Mouse (Mus musculus): ENCODE results near the gene Col15a1.

Col15a1 gene

DNA sequence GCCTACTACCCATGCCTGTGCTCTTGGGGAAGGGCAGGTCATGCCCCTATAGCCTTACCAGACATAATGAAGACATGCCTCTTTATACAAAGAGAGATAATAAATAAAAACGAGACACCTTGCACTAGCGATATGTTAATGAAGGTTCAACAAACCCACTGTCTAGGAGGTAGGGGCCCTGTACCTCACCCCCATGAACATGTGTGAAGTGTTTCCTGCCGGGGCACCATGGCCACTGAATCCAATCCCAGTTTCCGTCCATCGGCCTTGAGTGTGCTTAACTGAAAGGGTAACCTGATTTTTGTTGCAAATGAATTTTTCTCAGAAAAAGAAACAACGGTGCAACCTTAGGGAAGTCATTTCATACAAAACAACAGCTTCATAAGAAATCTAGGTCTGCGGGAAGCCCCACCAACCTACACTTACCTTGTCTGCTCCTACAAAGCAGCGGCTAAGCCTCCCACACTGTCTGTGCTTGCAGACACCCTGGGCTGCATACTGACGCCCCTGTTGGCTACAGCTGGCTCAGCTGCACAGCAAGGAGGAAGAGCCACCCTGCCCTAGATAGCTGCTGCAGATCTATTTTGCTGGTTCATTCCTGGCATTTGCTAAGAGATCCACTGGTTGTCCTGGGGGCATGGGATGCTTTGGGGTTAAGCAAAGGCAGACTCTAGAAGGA, 64.6 kb downstream of the Col15a1 start:
- no peak for DNase-seq (ENCODE audit: low spot score in 2 of 2)

DNA sequence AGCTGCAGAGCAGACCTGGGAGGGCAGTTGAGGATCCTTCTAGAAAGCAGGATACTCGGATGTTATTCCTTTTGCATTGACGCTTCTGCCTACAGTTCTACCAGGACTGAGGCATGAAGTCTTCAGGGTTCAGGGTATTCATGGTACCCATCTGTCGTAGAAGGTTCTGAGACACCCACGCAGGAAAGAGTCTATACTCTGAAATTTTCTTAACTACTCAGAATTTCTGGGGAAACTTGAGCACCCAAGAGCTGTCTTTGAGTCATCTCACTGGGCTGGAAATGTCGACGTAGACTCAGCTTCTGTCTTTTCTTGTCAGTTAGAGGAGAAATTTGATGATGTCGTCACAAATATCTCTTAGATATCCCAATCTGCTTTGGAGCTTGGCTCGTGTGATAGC, 65.8 kb downstream of the Col15a1 start:
- DNase-seq (ENCODE audit: low spot score in 2 of 2), result no peak

DNA sequence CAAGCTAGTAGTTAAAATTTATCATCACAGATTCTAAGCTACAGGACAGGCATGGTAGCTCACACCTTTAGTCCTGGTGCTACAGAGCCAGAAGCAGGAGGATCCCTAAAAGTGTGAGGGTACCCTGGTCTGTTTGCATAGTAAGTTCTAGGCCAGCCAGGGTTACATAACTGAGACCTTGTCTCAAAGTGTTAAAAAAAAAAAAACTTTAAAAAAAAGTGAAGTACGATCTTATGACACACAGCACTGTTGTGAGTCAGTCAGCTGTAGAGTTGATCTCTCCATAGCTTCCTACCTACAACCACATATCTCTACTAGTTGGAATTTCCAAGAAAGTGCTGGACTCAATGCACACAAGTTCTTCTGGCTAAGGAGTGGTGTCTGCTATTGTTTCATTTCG, 67.0 kb downstream of the Col15a1 start:
- DNase-seq (ENCODE audit: low spot score in 2 of 2), result no peak

DNA sequence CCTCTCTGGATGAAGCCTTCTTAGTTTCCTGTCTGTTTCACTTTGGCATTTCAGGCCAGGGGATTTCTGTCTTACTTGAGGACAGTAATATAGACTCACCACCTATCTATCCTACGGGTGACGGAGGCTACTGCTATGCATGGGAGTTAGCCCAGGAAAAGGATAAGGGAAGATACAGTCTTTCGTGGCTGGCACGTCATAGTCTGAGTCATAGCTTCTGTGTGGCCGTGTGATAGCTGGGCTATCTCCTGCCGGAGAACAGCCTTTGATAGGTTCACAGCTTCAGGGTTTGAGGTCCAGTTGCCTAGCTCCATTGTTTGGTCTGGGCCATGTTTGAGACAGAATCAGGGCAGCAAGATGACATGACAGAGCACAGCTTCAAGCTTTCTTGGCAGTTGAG, 70.4 kb downstream of the Col15a1 start:
- no peak for DNase-seq (ENCODE audit: low spot score in 2 of 2)

DNA sequence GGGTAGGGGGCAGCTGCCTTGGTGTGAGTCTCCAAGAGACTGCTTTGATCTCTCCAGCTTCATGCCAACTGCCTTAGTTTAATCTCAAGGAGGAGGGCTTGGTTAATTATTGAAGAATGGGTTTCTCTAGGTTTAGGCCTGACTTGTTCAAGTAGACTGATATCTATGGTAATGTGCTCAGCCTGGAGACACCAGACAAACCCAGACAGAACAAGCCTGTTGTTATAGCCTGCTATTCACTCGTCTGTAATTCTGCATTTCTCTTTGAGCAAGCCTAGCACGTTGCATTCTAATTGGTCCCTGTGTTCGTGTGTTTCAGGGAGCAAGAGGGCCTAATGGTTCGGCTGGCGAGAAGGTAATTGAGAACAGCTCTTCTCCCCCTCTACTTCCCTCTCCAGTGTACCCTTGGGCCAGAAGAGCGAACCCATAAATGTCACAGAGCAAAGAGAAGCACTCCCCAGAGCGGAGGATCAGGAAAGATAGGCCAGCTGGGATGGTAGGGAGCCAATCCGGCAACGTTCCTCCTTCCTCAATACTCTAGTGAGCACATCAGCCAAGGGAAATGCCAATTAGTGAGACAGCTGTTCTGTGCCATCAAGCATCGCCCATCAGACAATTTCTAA, 71.2 kb downstream of the Col15a1 start:
- no peak for DNase-seq (ENCODE audit: low spot score in 2 of 2)

DNA sequence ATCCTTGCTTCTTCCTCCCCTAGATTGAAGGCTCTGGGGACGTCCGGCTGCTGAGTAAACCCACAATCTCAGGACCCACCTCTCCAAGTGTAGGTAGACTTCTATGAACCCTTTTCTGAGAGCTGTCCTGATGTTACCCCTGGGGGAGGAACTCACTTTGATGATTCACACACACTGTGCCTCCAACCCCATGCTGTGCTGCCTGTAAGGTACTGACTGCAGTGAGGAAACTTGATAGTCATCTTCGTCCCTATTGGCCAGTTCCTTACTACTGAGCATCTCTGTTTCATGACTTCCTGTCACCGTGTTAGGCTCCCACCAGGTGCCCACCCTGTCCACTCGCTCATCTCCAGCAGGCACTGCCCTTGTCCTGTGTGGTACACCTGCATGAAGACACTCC, 72.2 kb downstream of the Col15a1 start:
- DNase-seq (ENCODE audit: low spot score in 2 of 2), result no peak

DNA sequence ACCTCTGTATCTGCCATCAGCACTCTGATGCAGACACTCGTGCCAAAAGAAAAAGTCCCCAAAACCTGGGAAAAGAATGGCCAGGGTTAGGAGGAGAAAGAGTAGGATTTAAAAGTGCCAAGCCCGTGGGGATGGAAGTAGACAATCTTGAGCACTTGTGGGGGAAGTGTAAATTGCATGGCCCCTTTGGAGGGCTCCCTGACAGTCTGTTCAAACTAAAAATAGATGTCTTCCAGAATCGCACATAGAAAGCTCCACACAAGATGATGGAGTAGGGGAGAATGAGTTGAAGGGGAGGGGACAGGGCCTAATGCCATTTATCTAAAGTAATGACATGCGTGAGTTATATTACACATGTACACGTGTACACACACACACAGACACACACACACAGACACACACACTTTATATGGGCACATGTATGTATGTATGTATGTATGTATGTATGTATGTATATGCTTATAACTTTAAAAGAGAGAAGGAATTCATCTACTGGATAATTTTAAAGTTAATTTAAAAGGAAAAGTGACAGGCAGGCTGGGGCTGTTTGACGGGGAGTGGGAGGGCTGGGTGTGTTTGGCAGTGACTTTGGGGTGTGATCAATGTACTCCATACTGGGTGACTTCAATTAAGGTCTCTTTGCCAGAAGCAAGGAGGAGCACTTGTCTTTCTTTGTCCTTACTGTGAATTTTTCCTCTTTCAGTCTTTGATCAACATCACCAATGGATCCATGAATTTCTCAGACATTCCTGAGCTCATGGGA, 74.1 kb downstream of the Col15a1 start:
- no peak for DNase-seq (ENCODE audit: low spot score in 2 of 2)

DNA sequence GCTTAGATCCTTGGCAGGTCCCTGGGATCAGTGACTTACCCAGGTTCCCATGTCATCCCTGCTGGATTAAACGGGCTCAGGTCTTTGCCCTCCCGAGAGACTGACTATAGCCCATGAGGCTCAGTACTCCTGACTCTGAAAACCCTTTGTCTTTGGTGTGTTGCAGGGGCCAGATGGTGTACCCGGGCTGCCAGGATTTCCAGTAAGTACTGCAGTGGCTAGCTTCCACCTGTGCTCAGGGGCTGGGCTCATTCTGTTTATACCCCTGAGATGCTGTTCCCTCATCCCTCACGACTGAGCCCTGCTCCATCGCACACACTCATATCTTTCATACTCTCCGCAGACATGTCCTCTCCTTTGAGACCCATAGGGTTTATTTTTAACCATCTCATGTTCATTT, 76.3 kb downstream of the Col15a1 start:
- DNase-seq (ENCODE audit: low spot score in 2 of 2), result no peak

DNA sequence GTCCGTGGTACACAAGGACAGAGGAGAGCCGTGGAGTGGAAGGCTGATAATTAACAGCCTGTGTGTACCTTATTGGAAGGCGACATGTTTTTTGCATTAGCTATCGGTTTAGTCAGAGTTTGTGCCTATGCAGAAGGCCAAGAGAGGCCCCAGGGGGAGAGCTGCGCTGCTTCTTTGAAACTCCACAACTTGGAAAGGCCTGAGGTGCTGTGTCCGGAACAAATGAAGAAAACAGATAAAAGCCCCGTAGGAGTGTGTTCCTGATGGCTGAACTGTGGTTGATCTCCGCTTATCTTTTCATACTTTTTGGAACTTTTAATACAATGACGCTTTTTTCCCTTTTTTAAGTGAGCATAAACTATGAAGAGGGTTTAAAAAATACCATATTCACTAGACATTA, 76.9 kb downstream of the Col15a1 start:
- DNase-seq (ENCODE audit: low spot score in 2 of 2), result no peak

DNA sequence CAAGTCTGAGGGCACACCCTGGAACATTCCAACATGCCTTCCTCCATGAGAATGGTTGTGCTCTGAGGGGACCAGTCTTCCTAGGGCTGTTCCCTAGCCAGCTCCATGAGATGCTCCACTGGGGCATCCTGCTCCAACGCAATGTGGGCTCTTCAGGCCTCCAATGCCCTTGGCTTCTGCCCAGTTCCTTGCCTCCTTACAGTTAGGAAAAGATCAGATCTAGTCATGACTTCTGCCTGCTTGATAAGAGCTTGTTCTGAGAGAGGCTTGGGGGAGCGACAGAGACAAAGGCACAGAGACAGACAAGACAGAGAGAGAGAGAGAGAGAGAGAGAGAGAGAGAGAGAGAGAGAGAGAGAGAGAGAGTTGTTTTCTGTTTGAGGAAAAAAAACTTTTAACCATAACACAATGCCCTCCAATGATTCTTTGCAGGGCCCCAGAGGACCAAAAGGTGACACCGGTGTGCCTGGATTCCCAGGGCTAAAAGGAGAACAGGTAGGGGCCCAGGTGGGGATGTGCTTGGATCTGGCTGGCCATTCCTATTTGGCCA, 78.7 kb downstream of the Col15a1 start:
- DNase-seq (ENCODE audit: low spot score in 2 of 2), result no peak

DNA sequence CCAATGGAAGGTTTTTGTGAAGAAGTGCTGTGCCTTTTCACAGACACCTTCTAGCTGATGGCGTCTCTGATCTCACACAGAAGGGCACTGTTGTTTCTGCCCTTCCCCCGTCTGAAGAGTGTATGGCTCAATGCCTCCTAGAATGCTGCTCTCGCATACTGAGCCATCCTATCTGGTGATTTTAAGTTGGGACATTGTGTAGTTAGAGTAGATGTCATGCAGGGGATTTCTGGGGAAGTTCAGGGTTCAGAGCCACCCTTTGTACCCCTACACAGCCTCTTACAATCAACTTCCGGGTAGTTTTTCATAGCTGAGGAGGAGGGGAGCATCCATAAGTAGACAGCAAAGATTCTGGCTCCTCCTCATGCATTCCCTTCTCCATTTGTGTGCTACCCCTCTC, 79.5 kb downstream of the Col15a1 start:
- no peak for DNase-seq (ENCODE audit: low spot score in 2 of 2)

DNA sequence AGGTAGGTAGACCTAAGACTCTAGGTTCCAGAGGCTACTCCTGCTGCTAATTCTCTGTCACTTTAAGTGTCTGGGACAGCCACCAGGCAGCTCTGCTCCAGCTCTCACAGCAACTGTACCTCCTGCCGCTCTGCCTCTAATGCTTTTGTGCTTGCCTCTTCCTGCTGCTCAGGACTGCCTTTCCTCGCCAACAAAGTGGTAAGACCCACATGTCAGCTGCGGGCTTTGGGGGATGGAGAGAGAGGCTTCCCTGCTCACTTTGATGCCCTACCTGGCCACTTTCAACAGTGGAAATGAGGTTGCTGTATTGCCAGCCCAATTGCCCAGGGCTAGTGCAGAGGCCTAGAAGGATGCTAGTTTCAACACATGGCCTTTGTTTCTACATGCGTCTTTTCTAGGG, 80.3 kb downstream of the Col15a1 start:
- no peak for DNase-seq (ENCODE audit: low spot score in 2 of 2)

DNA sequence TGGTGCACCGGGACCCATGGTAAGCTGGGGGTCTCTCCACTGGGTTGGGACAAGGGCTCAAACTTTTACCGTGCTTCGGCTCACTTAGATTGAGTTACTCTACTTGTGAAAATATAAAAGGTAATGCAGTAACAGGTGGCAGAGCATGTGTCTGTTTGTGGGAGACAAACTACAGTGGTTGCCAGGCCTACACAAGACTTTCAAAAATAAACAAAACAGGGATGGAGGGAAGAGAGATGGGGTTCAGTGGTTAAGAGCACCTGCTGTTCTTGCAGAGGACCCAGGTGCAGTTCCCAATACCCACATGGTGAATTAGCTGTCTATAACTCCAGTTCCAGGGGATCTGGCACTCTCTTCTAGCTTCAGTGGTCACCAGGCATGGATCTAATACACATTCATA, 81.6 kb downstream of the Col15a1 start:
- DNase-seq (ENCODE audit: low spot score in 2 of 2), result no peak

DNA sequence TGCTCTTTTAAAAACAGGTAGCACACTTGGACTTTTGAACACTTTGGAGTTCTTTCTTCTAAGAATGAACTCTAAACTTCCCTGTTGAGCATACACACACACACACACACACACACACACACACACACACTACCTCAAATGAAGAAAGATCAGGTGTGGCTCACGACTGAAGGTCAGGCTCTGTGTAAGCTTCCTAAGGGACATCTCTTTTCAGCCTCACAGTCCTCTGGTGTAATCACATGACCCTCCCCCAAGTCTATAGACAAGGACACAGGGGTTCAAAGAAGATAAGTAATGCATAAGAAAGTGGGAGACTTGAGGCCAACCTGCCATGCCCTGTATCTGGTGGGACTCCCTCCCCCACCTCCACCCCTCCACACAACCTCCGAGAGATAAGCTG, 82.5 kb downstream of the Col15a1 start:
- no peak for DNase-seq (ENCODE audit: low spot score in 2 of 2)

DNA sequence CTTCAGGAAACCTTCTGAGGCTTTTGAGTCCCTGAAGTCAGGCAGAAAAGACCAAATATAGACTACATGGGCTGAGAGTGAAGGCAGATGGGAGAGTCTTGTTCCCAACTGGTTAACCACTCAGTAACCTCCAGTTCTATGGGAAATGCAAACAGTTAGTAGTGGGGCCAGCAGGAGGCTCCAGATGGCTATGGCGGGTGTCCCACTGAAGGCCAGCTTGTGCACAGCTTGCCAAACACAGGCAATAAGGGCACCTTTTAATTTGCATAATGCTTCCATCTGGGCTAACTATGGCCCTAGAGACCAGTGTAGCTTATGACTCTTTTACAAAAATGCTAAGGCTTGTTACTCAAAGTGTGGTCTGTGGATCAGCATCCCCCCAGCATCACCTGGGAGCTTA, 83.1 kb downstream of the Col15a1 start:
- DNase-seq (ENCODE audit: low spot score in 2 of 2), result no peak

DNA sequence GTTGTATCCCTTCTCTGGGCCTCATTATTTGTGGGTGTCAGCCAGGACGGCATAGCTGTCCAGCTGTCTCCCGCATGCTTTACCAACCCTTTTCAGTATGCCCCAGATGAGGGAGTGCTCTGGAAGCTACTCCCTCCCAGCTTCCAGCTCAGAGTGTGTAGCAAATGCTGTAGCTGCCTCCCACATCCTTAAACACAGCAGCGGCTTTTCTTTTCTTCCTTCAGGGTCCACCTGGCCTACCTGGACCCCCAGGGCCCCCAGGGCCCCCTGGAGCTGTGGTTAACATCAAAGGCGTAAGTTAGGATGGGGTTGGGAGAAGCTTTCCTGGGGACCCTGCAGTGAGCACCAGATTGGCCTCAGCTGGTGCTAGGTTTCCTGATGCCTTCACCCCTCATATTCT, 85.0 kb downstream of the Col15a1 start:
- no peak for DNase-seq (ENCODE audit: low spot score in 2 of 2)

DNA sequence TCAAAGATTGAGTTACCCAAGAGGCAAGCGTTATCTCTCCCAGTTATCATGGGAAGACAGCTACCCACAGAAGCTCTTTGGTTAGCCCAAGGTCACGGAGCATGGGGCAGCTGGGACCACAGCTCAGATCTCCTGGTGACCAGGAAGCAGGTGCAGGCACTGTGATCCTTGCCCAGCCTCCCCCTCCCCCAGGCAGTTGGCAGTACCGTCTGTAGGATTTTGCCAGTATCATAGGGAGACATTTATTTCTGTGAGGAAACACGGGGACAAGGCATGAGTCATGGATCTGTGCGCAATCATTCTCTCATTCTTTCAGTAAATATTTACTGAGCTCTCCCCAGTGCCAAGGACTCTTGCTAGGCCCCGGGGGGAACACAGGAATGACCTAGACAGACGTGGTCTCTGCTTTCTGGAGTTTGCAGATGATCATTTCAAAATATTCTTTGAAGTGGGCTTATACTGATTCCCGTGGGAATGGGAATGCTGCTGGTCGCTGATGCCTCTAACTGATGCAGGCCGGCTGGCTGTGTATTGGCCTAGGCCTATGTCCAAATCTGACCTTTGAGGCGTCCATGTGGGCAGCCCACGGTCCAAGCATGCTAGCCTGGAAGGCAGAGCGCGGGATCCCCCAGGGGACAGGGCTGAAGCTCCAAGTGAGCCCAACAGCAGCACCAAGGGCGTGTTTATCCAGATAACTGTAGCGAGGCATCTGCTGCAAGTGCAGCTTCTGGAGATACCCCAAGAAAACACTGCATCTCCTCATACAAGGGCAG, 86.0 kb downstream of the Col15a1 start:
- DNase-seq (ENCODE audit: low spot score in 2 of 2), result no peak

DNA sequence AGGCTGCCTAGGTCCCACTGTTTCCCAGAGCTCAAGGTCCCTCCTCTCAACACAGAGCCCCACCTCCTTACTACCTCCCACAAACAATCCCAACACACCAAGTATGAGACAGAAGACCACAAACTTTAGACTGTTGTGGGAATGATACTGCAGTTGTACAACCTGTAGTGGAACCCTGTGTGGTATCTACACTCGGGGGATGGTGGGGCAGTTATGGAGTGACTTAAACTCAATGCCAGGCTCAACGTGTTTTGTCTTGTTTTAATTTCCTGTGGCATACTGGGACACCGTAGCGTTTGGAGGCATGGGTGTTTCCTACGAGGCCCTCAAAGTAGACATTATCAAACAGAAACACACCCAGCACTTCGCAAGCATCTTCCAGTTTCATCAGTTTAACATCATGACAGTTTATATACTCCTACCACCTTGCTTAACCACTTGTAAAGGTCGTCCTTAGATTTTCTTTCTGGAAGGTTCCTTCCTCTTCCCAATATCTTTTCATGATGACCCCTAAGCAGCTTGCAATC, 86.6 kb downstream of the Col15a1 start:
- no peak for DNase-seq (ENCODE audit: low spot score in 2 of 2)

DNA sequence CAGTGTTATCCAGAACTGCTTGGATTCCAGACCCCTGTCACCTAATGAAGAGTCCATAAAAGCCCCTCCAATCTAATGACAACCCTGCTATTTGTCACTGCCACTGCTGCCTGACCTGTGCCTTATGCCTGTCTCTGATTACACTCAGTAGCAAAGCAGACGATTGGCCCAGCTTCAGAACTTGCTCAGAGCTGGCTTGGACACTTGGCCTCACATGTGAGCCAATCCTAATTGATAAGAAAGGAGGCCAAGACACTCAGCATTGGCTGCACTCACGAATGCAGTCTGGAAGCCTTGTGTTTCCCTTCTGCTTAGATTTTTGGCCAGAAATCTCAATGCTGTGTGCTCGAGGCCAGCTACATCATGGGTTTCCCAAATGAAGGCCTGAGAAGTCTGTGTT, 87.6 kb downstream of the Col15a1 start:
- DNase-seq (ENCODE audit: low spot score in 2 of 2), result no peak

DNA sequence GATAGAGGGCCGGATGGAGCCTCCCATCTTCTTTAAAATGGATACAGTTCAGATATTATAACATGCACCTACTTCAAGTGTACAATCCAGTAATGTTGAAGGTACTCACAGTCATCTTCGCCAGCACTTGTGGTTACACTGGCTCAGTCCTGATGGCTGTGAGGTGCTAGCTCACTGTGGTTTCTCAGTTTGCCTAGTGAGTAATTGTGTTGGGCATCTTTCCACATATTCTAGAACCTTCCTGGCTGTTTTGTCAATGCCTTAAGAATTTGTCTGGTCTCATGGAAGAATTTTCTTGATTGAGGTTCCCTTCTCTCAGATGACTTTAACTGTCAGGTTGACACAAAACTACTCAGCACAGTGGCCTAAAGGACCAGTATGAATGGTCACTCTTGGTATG, 92.7 kb downstream of the Col15a1 start:
- no peak for DNase-seq (ENCODE audit: low spot score in 2 of 2)

DNA sequence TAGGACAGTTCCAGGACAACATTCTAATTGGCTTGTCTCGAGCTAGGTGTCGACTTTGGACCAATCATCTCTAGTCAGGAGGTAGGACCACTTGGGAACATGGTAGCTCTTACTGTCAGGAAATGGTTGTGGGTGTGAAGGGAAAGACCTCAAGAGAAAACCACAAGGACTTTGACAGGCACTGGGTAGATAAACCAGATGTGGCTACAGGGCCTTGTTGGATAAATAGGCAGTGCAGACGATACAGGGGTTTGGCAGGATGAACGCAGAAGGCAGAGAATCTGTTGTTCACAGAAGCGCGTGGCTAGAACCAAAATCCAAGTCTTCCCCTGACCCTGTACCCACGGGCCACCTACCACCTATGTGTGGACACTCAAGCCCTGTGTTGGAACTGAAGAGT, 94.6 kb downstream of the Col15a1 start:
- DNase-seq (ENCODE audit: low spot score in 2 of 2), result no peak

All from frontal cortex, postnatal 14 days (tissue).